Mouse (Mus musculus) frontal cortex, adult 2 months (tissue): Measurements from ENCODE around the gene Mbl2. TPM values are rescaled to one million over a fixed set of nuclear protein-coding genes. Genes with fewer than 3 reads are reported as not detected.
"Not testable (repeated sequence)": the region's sequence is repeated elsewhere in the genome, so short reads cannot be mapped to it uniquely, and the experiment has no call there.

Experiments used
- DNase-seq, 2 experiments: peaks; one replicate each; pipeline ENCODE4 v3.0.0; 2022; ENCODE audit warnings: low spot score in 1 of 2; ENCODE audit errors: extremely low spot score in 1 of 2
- polyA plus RNA-seq: library from polyadenylated mRNA; depleted of rRNA; stranded (reverse); fragments of >200 nt; gene quantifications from 2 replicates; pipeline ENCODE4 v1.2.3, GENCODE M21; 2012; rRNA removed

Gene Mbl2
- not detected in 2 replicates for polyA plus RNA-seq

DNA sequence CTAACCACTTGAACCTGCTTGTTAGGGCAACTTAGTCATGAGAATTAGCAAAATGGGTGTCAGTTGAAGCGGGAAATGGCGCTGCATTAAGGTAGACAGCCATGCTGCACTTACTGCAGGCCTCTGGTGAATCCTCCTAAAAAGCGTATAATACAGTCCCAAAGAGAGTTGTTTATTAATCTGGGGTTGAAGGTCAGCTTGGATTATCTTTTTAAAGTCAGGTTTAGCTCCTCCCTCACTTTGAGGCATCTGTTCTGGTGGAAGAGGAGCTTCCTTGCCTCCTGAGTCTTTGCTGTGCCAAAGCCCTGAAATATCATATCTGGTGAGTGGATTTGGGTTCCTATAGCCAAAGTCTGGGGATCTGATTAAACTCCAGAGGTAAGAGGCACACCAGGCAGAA, at the start of gene Mbl2:
TSS of gene Mbl2 (plus strand) at position 252 of the 400 bp plus-strand sequence.
- DNase-seq = no peak

DNA sequence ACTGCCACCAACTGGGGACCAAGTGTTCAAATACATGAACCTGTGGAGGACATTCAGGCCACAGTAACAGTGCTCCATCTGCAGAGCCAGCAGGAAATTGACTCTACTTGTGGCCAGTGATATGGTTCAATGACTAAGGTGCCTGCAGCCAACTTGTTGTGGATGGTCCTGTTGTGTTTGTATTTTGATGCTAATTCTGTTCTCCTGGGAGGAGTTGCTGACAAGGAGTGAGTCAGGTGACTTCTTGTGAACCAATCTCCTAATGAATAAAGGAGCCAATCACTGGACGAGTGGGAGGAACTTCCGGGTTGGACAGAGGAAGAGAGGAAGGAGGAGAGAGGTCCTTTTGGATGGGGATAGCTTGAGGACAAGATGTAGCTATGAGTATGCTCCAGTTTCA, 47.2 kb upstream of the Mbl2 start:
- no peak for DNase-seq

DNA sequence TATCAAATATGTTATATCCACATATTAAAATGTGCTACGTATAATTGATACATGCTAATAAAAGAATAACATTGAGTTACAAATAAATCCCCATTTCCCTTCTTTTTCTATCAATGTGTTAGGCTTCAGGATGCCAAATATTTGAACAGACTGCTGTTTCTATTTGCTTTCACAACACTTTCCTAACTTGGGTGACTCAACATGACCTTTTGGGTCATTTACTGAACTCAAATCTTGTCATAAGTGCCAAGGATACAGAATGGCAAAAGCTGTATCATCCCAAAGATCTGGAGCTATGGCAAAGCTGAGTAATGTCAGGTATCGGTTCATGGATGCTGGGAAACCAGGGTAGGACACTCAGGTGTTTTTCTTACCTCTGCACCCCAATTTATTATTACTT, 45.5 kb upstream of the Mbl2 start:
- no peak for DNase-seq

DNA sequence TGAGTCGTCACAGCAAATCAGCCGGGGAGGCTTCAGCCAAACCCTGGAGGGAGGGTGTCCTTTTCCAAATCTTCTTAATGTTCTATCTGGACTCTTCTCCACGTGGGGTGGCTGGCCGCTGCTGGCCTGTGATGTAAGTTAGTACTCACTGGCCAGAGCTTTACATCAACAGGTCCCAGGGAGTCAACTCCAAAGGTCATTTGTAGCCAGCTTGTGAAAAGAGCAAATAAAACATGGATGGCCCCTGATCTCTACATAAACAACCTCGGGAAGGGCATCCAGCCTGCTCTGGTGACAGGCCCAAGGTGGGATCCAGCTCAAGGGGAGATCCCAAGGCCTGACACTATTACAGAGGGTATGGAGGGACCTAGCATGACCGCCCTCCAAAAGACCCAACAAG, 37.7 kb upstream of the Mbl2 start:
- no peak for DNase-seq

DNA sequence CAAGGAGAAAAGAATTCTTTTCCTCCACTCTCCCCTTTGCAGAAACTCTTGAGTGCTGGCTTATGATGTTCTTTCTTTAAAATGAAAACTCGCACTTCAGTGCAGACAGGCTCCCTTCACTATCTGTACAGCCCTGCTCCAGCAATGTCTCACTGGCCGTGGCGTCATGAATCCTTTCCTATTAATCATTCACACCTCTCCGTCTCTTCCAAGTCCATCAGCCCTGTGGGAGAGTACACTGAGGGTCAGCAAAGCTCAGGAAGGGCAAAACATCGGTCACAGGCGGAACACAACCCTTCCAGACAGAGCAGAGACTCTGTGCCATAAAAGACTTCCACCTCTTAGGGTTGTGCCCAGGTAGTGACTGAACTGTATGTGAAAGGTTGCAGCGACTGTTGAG, 30.6 kb upstream of the Mbl2 start:
- DNase-seq = no peak

DNA sequence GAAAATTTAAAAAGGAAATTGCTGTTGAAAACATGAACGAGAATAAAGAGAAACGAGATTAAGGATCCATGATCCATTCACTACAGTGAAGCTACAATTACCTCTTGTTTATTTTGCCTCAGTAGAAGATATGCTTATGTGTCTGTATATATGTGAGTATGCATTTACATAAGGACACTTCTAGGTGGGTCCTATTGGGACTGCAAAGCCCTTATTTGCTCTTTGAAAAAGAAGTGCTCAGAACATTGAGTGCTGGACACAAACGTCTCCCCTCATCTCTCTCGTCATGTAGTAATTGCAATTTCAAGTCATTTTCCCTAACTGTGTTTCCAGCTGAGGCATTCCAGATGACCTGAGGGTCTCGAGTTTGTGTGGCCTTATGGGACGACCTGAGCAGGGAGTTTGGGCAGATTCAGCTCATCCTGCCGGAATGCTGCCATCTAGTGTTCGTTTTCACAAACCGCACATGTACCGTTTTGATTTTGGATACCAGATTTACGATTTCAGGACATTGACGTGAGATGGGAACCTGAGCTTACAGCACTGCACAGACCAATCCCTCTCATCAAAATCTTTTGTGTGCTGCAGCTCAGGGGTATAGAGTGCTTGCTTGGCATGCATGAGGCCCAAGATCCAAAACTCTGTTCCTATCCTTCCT, 27.5 kb upstream of the Mbl2 start:
- DNase-seq = peak in 1 of 2 experiments; percentile 64

DNA sequence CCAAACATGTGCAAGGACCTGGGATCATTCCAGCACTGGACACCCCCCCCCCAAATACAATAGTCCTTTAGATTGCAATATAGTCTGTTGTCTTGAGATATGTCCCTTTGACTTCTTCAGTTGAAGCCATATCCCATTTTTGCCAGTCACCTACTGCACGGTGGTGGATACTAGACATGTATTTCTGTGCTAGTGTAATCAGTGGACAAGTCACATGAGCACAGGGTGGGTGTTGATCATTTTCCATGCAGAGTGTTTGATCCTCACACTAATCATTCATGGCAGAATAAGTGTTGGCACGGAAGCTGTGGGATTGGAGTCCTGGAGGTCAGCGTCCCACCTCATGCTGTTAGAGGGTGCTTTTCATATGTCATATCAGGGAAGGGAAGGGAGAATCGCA, 26.9 kb upstream of the Mbl2 start:
- no peak for DNase-seq

DNA sequence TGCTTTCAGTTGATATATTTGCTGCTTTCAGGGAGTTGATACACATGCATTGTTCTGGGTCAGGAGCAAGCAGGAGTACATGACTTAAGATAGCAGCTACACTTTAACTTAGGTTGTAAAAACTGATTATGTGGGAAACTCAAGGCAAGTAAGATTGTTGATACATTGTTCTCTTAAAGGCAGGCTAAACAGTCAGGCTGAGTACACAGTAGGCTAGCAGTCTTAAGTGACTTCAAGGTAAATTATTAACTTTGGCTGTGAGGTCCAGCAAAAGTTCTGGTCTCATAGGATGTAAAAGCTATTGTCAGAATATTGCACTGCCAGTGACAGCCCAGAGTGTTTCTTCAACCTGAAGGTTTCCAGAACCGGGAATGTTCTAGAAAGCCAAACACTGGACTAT, 25.8 kb upstream of the Mbl2 start:
- no peak for DNase-seq

DNA sequence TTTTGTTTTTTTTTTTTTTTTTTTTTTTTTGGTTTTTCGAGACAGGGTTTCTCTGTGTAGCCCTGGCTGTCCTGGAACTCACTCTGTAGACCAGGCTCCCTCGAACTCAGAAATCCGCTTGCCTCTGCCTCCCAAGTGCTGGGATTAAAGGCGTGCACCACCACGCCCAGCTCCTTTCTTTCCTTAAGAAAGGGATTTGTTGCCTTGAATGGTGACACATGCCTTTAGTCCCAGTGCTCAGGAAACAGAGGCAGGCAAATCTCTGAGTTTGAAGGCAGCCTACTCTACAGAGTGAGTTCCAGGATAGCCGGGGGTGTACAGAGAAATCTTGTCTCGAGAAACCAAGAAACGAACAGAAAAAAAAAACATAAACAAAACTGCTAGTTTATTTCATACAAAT, 23.7 kb upstream of the Mbl2 start:
- DNase-seq = not testable (repeated sequence)

DNA sequence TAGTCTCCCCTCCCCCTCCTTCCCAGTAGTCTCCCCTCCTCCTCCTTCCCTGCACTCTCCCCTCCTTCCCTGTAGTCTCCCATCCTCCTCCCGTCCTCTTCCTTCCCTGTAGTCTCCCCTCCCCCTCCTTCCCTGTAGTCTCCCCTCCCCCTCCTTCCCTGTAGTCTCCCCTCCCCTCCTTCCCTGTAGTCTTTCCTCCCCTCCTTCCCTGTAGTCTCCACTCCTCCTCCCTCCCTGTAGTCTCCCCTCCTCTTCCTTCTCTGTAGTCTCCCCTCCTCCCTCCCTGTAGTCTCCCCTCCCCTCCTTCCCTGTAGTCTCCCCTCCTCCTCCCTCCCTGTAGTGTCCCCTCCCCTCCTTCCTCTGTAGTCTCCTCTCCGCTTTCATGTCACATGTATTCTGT, 18.7 kb upstream of the Mbl2 start:
- no peak for DNase-seq

DNA sequence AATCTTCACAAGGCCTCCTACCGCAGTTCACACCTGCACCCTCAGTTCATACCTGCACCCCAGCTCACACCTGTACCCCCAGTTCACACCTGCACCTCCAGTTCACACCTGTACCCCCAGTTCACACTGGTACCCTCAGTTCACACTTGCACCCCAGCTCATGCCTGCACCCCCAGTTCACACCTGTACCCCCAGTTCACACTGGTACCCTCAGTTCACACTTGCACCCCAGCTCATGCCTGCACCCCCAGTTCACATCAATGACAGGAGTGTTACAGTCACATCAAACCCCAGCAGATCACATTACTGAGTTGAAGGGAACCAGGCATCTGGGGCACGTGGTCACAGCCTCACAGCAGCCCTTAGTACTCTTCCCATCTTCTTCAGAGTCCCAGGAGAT, 17.0 kb upstream of the Mbl2 start:
- DNase-seq = not testable (repeated sequence)

DNA sequence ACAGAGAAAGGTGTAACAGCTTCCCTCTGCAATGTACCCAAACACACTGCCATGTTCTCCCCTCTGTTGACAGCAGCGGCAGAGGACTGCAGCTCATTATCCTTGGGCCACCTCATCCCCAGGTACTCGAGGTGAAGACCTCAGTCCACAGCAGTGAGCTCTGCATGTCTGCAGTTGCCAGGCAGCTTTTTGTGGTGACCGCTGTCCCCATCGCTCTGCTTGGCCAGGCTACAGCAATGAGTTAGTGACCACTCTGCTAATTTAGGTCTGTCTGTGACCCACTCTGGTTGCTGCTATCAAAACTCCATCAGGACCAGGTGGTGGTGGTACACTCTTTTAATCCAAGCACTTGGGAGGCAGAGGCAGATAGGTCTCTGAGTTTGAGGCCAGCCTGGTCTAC, 16.6 kb upstream of the Mbl2 start:
- no peak for DNase-seq

DNA sequence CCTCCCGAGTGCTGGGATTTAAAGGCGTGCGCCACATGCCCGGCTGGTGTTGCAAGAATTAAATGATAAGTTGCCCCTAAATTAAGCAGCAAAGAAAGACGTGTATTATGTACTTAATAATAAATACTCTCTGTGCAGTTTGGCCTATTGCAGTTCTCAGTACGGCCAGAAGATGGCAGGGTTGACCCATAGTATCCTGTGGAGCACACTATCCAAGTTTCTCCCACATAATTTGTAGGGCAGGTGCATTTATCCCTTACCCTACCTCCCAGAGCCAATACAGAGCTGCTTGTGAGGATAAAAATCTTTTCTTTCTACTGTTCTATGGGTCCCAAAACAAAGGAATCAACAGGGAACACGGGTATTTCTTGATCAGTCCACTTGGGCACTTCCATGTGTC, 15.4 kb upstream of the Mbl2 start:
- DNase-seq = peak in 1 of 2 experiments; percentile 80

DNA sequence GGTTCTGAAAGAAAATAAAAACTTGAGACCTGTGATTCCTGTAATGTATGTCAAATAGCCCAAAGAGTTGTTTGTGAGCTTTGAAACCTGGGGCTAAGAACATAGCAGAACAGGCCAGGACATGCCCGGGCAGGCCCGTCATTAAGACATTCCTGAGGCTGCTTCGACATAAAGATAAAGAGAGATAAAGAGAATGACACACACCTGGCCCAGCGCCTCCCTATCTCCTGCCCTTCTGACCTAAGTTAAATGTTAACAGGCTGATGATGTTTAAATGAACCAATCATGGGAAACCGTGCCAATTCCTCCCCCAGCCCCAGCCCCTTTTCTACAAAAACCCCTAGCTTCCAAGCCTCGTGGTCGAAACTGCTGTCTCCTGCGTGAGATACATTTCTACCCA, 10.1 kb upstream of the Mbl2 start:
- not testable (repeated sequence) for DNase-seq

DNA sequence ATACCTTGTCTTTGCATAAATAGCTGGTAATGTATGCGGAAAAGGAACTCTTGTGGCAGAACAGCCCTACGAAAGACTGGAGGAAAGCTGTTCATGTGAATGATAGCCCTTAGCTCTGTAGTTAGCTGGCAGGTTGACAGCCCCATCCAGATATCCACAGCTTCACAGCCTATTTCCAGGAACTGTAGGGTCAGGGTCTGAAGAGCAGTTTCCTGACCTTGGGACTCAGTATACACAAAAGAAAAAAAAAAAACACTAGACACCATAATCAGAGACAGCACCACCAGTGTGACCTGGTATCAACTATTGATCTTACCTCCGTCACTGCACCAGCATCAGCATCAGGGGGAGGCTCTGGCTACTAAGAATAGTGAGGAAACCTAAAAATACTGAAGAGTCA, 3.3 kb upstream of the Mbl2 start:
- DNase-seq = no peak

DNA sequence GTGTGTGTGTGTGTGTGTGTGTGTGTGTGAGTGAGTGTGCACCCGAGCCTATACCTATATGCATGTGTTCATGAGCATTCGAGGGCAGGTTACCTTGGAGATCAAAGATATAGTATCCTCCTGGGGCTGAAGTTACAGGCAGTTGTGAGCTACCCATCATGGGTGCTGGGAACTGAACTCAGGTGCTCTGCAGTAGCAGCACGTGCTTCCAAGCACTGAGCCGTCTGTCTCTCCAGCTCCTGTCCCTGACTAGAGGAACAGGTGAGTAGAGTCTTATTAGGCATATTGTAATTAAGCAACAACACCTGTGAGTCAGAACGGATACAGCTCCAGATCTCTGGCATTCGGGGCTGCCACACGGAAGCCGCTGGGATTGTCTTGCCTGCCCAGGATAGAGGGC, 1.7 kb downstream of the Mbl2 start:
- DNase-seq = no peak

DNA sequence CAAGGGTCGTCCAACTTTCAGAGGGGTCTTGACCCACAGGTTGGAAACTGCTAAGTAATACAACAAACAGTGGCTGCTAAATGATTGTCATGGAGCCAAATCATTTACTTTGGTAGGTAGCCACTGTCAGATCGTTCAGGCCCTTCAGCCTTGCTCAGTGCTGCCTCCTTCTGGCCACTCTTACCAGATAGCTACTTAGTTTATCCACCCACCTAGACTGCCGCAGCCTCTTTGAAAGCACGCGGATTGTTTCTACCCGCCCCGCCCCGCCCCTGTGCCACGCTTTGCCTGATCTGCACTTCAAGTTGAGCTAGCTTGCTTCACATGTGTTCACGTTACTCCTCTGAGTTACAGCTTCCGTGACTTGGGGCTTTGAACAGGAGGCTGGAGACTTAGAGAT, 14.6 kb downstream of the Mbl2 start:
- peak in 1 of 2 experiments; percentile 5 for DNase-seq

DNA sequence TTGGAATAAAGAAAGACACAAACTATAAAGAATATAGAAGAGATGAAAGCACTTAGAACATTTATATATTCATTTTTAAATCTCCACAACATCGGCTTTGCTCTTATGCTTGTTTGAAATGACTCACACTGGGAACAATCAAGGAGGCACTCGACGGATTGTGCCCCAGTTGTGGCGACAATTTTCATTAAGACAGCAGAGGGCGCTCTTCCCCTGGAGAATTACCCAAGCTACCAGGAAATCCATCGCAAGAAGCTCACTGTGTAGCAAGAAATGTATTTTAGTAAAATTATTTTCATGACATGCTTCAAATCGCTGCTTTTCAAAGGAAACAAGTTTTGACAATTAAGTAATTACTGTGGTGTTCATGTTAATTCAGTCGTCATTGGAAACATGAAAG, 16.1 kb downstream of the Mbl2 start:
- DNase-seq = peak; percentile 20 to 90

DNA sequence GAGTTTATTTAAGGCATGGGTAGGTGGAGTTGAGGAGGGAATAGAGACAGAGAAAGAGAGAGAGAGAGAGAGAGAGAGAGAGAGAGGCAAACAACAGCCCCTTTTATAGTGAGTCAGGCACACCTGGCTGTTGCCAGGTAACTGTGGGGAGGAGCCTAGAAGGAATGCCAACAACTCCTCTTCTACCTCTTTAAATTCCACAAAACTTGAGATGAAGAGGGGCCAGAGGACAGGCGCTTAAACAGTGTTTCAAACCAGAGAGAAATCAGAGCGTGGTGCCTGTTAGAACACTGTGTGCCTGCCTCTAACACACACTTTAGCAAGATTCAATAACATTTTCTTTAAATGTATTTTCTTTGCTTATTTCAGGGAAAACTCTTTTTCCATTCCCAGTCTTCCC, 19.5 kb downstream of the Mbl2 start:
- no peak for DNase-seq

DNA sequence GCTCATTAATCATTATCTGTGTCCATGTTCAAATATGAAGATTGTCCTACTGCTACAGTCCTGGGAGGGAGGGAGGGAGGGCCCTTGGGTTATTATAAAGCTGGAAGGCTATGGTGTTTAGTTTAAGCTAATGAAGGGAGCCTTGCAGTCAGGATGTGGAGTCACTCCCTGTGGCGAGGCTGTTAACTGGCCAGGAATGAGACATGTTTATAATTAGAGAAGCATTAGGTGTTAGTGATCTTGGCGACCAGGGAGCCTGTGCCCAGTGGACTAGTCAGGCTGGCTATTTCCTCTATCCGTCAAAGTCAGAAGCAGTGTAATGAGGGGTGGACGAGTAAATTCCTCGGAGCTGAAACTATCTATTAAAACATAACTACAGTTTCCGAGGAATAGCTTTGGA, 23.6 kb downstream of the Mbl2 start:
- no peak for DNase-seq

DNA sequence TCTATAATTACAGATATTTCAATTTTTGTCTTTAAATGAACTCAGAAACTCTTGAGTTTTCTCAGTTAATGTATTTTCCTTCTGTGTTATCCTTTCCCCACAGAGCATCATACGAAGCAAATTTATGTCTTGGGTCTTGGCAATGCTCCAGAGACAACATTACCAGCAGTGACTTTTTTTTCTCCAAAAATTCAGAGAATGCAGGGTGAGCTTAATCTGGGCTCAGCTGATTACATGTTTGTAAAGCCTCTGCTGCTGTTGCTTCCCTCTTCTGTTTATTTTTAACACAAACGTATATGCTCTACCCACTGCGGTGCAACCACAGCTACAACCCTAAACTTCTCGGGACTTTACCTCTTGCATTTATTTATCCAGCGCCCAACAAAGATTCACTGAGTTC, 48.4 kb downstream of the Mbl2 start:
- DNase-seq = no peak

DNA sequence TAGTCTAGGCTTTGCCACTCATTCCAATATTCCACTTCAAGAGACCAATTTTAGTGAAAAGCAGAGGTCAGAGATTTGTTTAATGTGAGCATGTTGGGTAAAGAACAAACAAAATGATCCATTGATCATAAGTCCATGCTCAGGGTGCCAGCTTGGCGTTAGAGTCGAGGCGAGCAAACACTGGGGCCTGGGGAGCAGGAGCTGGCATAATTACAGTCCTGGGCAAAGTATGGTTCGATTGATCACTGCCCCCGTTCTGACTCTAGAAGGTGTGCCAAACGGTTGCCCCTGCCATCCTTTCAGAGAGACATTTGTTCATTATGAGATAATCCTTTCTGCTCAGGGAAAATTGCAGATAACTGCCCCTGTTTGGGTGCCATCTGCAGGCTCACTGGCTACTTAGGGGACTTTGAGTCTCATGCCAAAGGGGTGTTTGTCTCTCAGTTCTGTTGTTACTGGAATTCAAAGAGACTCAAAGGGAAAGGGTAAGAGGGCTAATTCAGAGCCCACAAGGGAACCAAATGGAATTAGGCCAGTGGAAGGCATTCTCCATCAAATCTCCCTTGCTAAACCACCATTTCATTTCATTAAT, 55.3 kb downstream of the Mbl2 start:
- DNase-seq = no peak
